Mouse (Mus musculus): Measurements from ENCODE around the gene Kcna3. TPM values are rescaled to one million over a fixed set of nuclear protein-coding genes. Genes with fewer than 3 reads are reported as not detected.

The Kcna3 gene
- polyA plus RNA-seq, 1 experiment from 2014 or later = 2.1 TPM

GRCm38 (mm10) chr3:107037105-107037504, 1.1 kb downstream of the Kcna3 start:
- peak overlapping the region; percentile 76 for H3K4me3 ChIP-seq
- no peaks in the 10 kb centered on the region for H3K9me3 ChIP-seq (replicated peaks)
- no peak for DNase-seq (ENCODE audit: low spot score)
- H3K36me3 ChIP-seq = no peaks in the 10 kb centered on the region
- peaks cover 23% of the 10 kb centered on the region for H3K4me1 ChIP-seq
- H3K27me3 ChIP-seq (ENCODE audit: low read depth, poor library complexity, severe bottlenecking) = peaks cover 16% of the 10 kb centered on the region
- WGBS = 55% methylated on average over 12 of the region's 12 CpGs
- no peak overlapping the region; the same call in 1 of the 2 replicates for H3K27ac ChIP-seq

- DNase-seq (ENCODE audit: low spot score) = no peak
- Histone ChIP-seq H3K4me3 (0 out of 2 replicates have a peak overlapping the region, but pooled peaks have one; percentile 76), H3K9me3 (replicated peaks) (no peaks in the 10 kb centered on the region), H3K4me1 (peaks cover 23% of the 10 kb centered on the region), H3K36me3 (no peaks in the 10 kb centered on the region), H3K27me3 (ENCODE audit: low read depth, poor library complexity, severe bottlenecking) (peaks cover 16% of the 10 kb centered on the region), H3K27ac (no peak overlapping the region)
- 86% methylated on average over 16 of the region's 16 CpGs for WGBS
Measured at GRCm38 (mm10) chr3:107037536-107038155, 1.7 kb downstream of the Kcna3 start.

DNA sequence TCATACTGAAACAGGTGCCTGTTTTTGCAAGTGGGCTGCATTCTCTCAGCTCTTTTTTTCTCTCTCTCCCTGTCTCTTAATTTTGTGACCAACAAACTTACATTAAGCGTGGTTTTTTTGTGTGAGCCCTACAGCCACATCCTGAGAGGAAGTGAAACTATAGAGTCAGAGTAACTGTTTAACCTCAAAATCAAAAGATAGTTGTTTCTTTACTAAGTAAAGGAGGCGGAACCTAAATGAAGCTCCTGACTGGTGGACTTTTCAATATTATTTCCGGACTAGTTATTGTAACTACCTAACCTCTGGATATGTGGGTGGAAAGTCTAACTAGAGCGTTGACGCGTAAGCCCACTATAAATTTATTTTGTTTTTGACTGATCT, 2.2 kb downstream of the Kcna3 start:
- no peak for DNase-seq (ENCODE audit: low spot score)
- H3K4me1 ChIP-seq = peaks cover 23% of the 10 kb centered on the region
- H3K4me3 ChIP-seq = no peak overlapping the region
- no peaks in the 10 kb centered on the region for H3K9me3 ChIP-seq (replicated peaks)
- 93% methylated on average over 6 of the region's 6 CpGs for WGBS
- H3K36me3 ChIP-seq = no peaks in the 10 kb centered on the region
- H3K27ac ChIP-seq = no peak overlapping the region
- peaks cover 16% of the 10 kb centered on the region for H3K27me3 ChIP-seq (ENCODE audit: low read depth, poor library complexity, severe bottlenecking)

GRCm38 (mm10) chr3:107038661-107039223, 2.8 kb downstream of the Kcna3 start:
- Histone ChIP-seq H3K27ac (no peak overlapping the region), H3K4me1 (peaks cover 23% of the 10 kb centered on the region), H3K27me3 (ENCODE audit: low read depth, poor library complexity, severe bottlenecking) (peaks cover 16% of the 10 kb centered on the region), H3K9me3 (replicated peaks) (no peaks in the 10 kb centered on the region), H3K4me3 (no peak overlapping the region), H3K36me3 (no peaks in the 10 kb centered on the region)
- DNase-seq (ENCODE audit: low spot score) = no peak
- 70% methylated on average over 10 of the region's 10 CpGs for WGBS

DNA sequence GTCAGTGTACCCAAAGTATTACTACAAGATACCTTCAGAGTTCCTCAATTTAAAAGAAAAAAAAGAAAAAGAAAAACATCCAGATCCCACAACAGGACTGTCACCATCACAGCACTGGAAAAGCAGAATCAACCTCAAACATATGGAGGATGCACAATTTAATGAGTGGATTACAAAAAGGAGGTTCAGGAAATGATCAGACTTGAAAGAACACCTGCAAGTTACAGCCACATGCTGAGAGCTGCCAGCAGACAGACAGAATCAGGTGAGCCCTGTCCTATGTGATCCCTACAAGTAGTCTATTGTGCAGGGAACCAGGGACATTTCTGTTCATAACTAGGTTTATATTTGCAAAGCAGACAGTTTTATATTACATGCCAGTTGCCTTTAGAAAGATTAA, 3.3 kb downstream of the Kcna3 start:
- H3K9me3 ChIP-seq (replicated peaks) = no peaks in the 10 kb centered on the region
- DNase-seq (ENCODE audit: low spot score) = no peak
- H3K27me3 ChIP-seq (ENCODE audit: low read depth, poor library complexity, severe bottlenecking) = peaks cover 16% of the 10 kb centered on the region
- no peaks in the 10 kb centered on the region for H3K36me3 ChIP-seq
- H3K4me3 ChIP-seq = no peak overlapping the region
- peaks cover 23% of the 10 kb centered on the region for H3K4me1 ChIP-seq
- no peak overlapping the region for H3K27ac ChIP-seq

- H3K4me1 ChIP-seq = peaks cover 18% of the 10 kb centered on the region
- H3K9me3 ChIP-seq (replicated peaks) = no peaks in the 10 kb centered on the region
- no peak overlapping the region for H3K27ac ChIP-seq
- no peaks in the 10 kb centered on the region for H3K36me3 ChIP-seq
- no peak for DNase-seq (ENCODE audit: low spot score)
- peaks cover 16% of the 10 kb centered on the region for H3K27me3 ChIP-seq (ENCODE audit: low read depth, poor library complexity, severe bottlenecking)
- no peak overlapping the region for H3K4me3 ChIP-seq
- WGBS = 87% methylated on average over 3 of the region's 3 CpGs
Measured at GRCm38 (mm10) chr3:107040408-107040807, 4.4 kb downstream of the Kcna3 start.

DNA sequence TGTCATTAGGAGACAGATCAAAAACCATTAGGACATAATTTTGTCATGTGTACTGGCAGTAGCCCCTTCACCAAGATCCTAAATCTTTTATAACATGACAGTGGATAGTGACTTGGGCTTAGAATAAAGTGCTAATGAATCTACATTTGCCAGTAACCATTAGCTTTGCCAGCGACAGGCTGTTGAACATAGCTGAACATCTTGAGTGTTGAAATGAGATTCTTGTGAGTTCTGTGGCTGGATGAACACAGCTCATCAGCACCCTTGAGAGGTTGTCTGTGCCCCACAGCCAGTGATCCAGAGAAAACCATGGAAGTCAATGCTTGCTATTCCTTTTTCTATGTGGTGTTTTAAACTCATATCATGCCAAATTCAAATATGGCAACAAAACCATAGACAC, 5.7 kb downstream of the Kcna3 start:
- Histone ChIP-seq H3K4me3 (no peak overlapping the region), H3K27me3 (ENCODE audit: low read depth, poor library complexity, severe bottlenecking) (peaks cover 13% of the 10 kb centered on the region), H3K27ac (no peak overlapping the region), H3K4me1 (peaks cover 7% of the 10 kb centered on the region), H3K36me3 (no peaks in the 10 kb centered on the region), H3K9me3 (replicated peaks) (no peaks in the 10 kb centered on the region)
- 88% methylated on average over 1 of the region's 1 CpGs for WGBS
- no peak for DNase-seq (ENCODE audit: low spot score)

DNA sequence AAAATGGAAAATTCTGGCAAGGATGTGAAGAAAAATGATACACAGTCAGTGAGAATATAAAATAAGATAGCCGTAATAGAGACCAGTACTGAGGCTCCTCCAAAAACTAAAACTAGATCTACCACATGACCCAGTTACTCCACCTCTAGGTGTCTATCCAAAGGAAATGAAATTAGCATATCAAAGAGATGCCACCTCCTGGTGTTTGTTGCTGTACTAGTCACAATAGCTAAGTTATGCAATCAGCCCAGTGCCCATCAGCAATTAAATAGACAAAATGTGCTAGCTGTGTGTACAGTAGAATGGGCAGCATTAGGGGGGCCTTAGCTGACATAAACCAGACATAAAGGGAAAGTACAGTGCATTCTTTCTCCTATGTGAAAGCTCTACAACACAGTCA, 25.5 kb downstream of the Kcna3 start:
- Histone ChIP-seq H3K9me3 (replicated peaks) (no peaks in the 10 kb centered on the region), H3K4me3 (no peak overlapping the region), H3K36me3 (no peaks in the 10 kb centered on the region), H3K4me1 (no peaks in the 10 kb centered on the region), H3K27ac (no peak overlapping the region), H3K27me3 (ENCODE audit: low read depth, poor library complexity, severe bottlenecking) (no peaks in the 10 kb centered on the region)
- 98% methylated on average over 1 of the region's 1 CpGs for WGBS
- DNase-seq (ENCODE audit: low spot score) = no peak

DNA sequence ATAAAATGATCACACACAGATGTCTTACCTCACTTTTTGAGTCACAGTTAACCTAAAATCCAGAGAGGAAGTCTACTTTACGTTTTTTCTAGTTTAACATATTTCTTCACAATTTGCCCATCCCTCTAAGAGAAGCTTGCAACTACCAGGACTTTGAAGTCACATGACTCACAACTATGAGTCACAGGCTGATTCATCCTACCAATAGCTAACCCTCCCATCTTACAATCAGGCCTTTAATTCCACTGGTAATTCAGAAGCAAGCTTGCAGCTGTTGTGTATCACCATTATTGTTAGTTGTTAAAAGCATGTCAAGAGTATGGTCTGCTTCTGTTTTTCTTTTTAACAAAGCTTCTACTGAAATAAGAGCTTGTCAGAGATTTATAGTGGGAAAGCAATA, 26.8 kb downstream of the Kcna3 start:
- no peak overlapping the region for H3K4me3 ChIP-seq
- no peaks in the 10 kb centered on the region for H3K9me3 ChIP-seq (replicated peaks)
- H3K4me1 ChIP-seq = no peaks in the 10 kb centered on the region
- no peak for DNase-seq (ENCODE audit: low spot score)
- WGBS = 67% methylated on average over 1 of the region's 1 CpGs
- no peak overlapping the region for H3K27ac ChIP-seq
- no peaks in the 10 kb centered on the region for H3K27me3 ChIP-seq (ENCODE audit: low read depth, poor library complexity, severe bottlenecking)
- no peaks in the 10 kb centered on the region for H3K36me3 ChIP-seq

DNA sequence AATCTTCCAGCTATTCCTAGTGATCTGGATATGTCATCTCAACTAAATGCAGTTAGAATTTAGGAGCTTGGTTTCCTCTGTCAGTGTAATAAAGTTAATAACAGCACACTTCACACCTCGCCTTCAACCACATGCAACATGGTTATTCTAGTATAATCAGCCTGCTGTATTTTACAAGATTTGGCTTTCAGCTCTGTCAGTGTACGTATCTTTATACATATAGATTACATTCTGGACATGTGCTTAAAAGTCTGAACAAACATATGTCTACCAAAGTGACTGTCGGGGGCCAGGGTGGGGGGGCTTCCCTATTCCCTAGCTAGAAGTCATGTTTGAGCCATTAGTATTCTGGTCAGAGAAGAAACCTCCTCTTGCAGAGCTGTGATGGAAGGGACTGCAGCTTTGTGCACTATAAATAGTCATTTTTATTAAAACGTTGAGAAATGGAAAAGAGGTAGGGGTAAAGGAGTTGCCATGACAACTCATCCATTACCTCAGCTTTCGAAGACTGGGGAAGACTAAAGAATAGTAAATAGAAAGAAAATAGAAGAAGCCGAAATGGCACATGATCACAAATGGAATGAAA, 29.6 kb downstream of the Kcna3 start:
- no peak for DNase-seq (ENCODE audit: low spot score)
- H3K27ac ChIP-seq = no peak overlapping the region
- no peaks in the 10 kb centered on the region for H3K4me1 ChIP-seq
- H3K36me3 ChIP-seq = no peaks in the 10 kb centered on the region
- 87% methylated on average over 6 of the region's 6 CpGs for WGBS
- no peaks in the 10 kb centered on the region for H3K27me3 ChIP-seq (ENCODE audit: low read depth, poor library complexity, severe bottlenecking)
- H3K9me3 ChIP-seq (replicated peaks) = no peaks in the 10 kb centered on the region
- no peak overlapping the region for H3K4me3 ChIP-seq

- no peak overlapping the region for H3K27ac ChIP-seq
- 89% methylated on average over 7 of the region's 7 CpGs for WGBS
- DNase-seq (ENCODE audit: low spot score) = no peak
- H3K36me3 ChIP-seq = no peaks in the 10 kb centered on the region
- no peaks in the 10 kb centered on the region for H3K4me1 ChIP-seq
- no peak overlapping the region for H3K4me3 ChIP-seq
- H3K9me3 ChIP-seq (replicated peaks) = no peaks in the 10 kb centered on the region
- no peaks in the 10 kb centered on the region for H3K27me3 ChIP-seq (ENCODE audit: low read depth, poor library complexity, severe bottlenecking)
Measured at GRCm38 (mm10) chr3:107066165-107066850, 30.3 kb downstream of the Kcna3 start.

GRCm38 (mm10) chr3:107067245-107067644, 31.3 kb downstream of the Kcna3 start:
- Histone ChIP-seq H3K4me1 (no peaks in the 10 kb centered on the region), H3K9me3 (replicated peaks) (no peaks in the 10 kb centered on the region), H3K27ac (no peak overlapping the region), H3K36me3 (no peaks in the 10 kb centered on the region), H3K4me3 (no peak overlapping the region), H3K27me3 (ENCODE audit: low read depth, poor library complexity, severe bottlenecking) (no peaks in the 10 kb centered on the region)
- WGBS = 85% methylated on average over 6 of the region's 6 CpGs
- no peak for DNase-seq (ENCODE audit: low spot score)

GRCm38 (mm10) chr3:107073863-107074262, 37.9 kb downstream of the Kcna3 start:
- no peaks in the 10 kb centered on the region for H3K36me3 ChIP-seq
- no peaks in the 10 kb centered on the region; the same call in 1 of the 2 replicates for H3K4me1 ChIP-seq
- no peaks in the 10 kb centered on the region for H3K9me3 ChIP-seq (replicated peaks)
- H3K4me3 ChIP-seq = no peak overlapping the region
- H3K27ac ChIP-seq = no peak overlapping the region
- H3K27me3 ChIP-seq (ENCODE audit: low read depth, poor library complexity, severe bottlenecking) = no peaks in the 10 kb centered on the region
- DNase-seq (ENCODE audit: low spot score) = no peak
- WGBS = 62% methylated on average over 2 of the region's 2 CpGs
